Mouse (Mus musculus) bone marrow macrophage, adult 2 months (primary cell): Measurements from ENCODE around the gene Ctdsp2.

Experiments
- CTCF ChIP-seq: IDR thresholded peaks from 2 replicates; pipeline ENCODE4 v1.5.1; 2012; ENCODE audit warnings: low read depth, mild to moderate bottlenecking, low read length, moderate library complexity
- POLR2A ChIP-seq: IDR thresholded peaks from 2 replicates; pipeline ENCODE4 v1.6.1; 2012; ENCODE audit warnings: mild to moderate bottlenecking, low read depth, low read length, borderline replicate concordance

GRCm38 (mm10) chr10:126952375-126952774 is 26.1 kb upstream of the Ctdsp2 start:
- no peak for TF ChIP-seq CTCF
- no peak for TF ChIP-seq POLR2A
